Mouse (Mus musculus) hindbrain, embryonic 11.5 days (tissue): ENCODE data around the gene Gm17304. TPM values are rescaled to one million over a fixed set of nuclear protein-coding genes. Genes with fewer than 3 reads are reported as not detected.

Experiments used
- ATAC-seq: fragments of 200-750 bp; cut with Nextera tagmentation; 2 replicates; pipeline ENCODE4 v1.8.0; 2017; ENCODE audit warnings: mild to moderate bottlenecking, moderate TSS enrichment, moderate library complexity; ENCODE audit not compliant: low FRiP score
- DNase-seq: peaks from one replicate; pipeline ENCODE4 v3.0.0-alpha.2; 2015; ENCODE audit warnings: low spot score
- H3K27ac ChIP-seq: fragments of 300-500 bp; sonication (generic); 2 replicates; pipeline ENCODE4 v1.5.1; 2014; ENCODE audit warnings: mild to moderate bottlenecking, low read depth, low read length
- H3K27me3 ChIP-seq: fragments of 300-500 bp; sonication (generic); 2 replicates; pipeline ENCODE4 v1.6.1; 2014; ENCODE audit warnings: mild to moderate bottlenecking, low read length, moderate library complexity, mixed read lengths; ENCODE audit not compliant: control insufficient read depth, insufficient read depth
- H3K36me3 ChIP-seq: fragments of 300-500 bp; sonication (generic); 2 replicates; pipeline ENCODE4 v1.6.1; 2014; ENCODE audit warnings: mild to moderate bottlenecking, low read length, moderate library complexity, mixed read lengths; ENCODE audit not compliant: control insufficient read depth, insufficient read depth
- H3K4me1 ChIP-seq: fragments of 300-500 bp; sonication (generic); replicated peaks from 2 replicates; pipeline ENCODE4 v1.6.1; 2014; ENCODE audit warnings: low read length, mixed read lengths; ENCODE audit not compliant: control insufficient read depth, insufficient read depth
- H3K4me2 ChIP-seq: fragments of 300-500 bp; sonication (generic); replicated peaks from 2 replicates; pipeline ENCODE4 v1.6.1; 2014; ENCODE audit warnings: mild to moderate bottlenecking, low read depth, low read length
- H3K4me3 ChIP-seq: fragments of 300-500 bp; sonication (generic); 2 replicates; pipeline ENCODE4 v1.5.1; 2014; ENCODE audit warnings: low read depth, low read length
- H3K9ac ChIP-seq: fragments of 300-500 bp; sonication (generic); 2 replicates; pipeline ENCODE4 v1.6.1; 2014; ENCODE audit warnings: low read depth, low read length
- H3K9me3 ChIP-seq: fragments of 300-500 bp; sonication (generic); 2 replicates; pipeline ENCODE4 v1.6.1; 2016; ENCODE audit warnings: low read length; ENCODE audit not compliant: control insufficient read depth
- WGBS: fragments of 180-500 bp; shearing (Covaris S2); extraction: QIAGEN DNeasy Blood & Tissue Kit; methylation state at CpG from one replicate; pipeline ENCODE4 v1.1.7; 2014; 5-methylcytosine and 5-hydroxymethylcytosine counted together
- polyA plus RNA-seq: library from polyadenylated mRNA; unstranded; fragments of >200 nt; fragmentation: Nextera tagmentation; extraction: Ambion mirVana; gene quantifications from 2 replicates; pipeline ENCODE4 v1.2.1, GENCODE M21; 2014

The Gm17304 gene
- polyA plus RNA-seq, 1 experiment from 2014 or later, result not detected

GRCm38 (mm10) chr5:106607081-106607480, 1.8 kb upstream of the Gm17304 start:
- no peak for ATAC-seq
- H3K9ac ChIP-seq, result no peak overlapping the region
- no peak overlapping the region for H3K4me2 ChIP-seq
- H3K9me3 ChIP-seq, result no peaks in the 10 kb centered on the region
- H3K4me3 ChIP-seq, result no peak overlapping the region
- H3K27me3 ChIP-seq, result no peaks in the 10 kb centered on the region
- H3K4me1 ChIP-seq, result no peaks in the 10 kb centered on the region
- peaks cover 2% of the 10 kb centered on the region; the same call in 1 of the 2 replicates for H3K36me3 ChIP-seq
- no peak overlapping the region for H3K27ac ChIP-seq
- no peak for DNase-seq
- 90% methylated on average over 5 of the region's 5 CpGs for WGBS

- no peak overlapping the region for H3K4me2 ChIP-seq
- ATAC-seq (no peak), DNase-seq (no peak)
- H3K4me1 ChIP-seq, result no peaks in the 10 kb centered on the region
- H3K9ac ChIP-seq, result no peak overlapping the region
- 88% methylated on average over 2 of the region's 2 CpGs for WGBS
- H3K4me3 ChIP-seq, result no peak overlapping the region
- H3K27ac ChIP-seq, result no peak overlapping the region
- H3K36me3 ChIP-seq, result peaks cover 2% of the 10 kb centered on the region; the same call in 1 of the 2 replicates
- no peaks in the 10 kb centered on the region for H3K9me3 ChIP-seq
- H3K27me3 ChIP-seq, result no peaks in the 10 kb centered on the region
Observed at GRCm38 (mm10) chr5:106612151-106612550, 3.3 kb downstream of the Gm17304 start.

DNA sequence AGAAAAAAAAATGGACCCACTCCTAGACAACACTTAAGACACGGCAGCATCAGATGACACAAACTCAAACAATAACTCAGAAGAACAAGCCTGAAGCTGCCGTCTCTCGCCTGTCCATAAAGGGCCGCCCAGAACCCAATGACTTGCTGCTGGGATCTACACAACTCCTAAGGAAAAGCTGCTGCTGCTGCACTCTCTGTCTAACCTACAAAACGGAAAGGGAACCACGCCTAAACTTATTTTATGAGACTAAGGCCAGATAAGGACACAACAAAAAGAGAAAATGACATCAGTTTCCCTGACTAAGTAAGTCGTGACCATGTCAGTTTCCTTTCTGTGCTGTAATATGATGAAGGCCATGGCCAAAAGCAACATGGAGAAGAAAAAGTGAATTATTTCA, 5.7 kb downstream of the Gm17304 start:
- Histone ChIP-seq H3K36me3 (peaks cover 2% of the 10 kb centered on the region; the same call in 1 of the 2 replicates), H3K4me2 (no peak overlapping the region), H3K4me1 (no peaks in the 10 kb centered on the region), H3K4me3 (no peak overlapping the region), H3K9me3 (no peaks in the 10 kb centered on the region), H3K9ac (no peak overlapping the region), H3K27me3 (no peaks in the 10 kb centered on the region), H3K27ac (no peak overlapping the region)
- DNase-seq (no peak), ATAC-seq (no peak)
- WGBS, result 92% methylated on average over 7 of the region's 7 CpGs

GRCm38 (mm10) chr5:106615006-106615405, 6.1 kb downstream of the Gm17304 start:
- Histone ChIP-seq H3K9me3 (no peaks in the 10 kb centered on the region), H3K4me3 (no peak overlapping the region), H3K27me3 (no peaks in the 10 kb centered on the region), H3K9ac (no peak overlapping the region), H3K27ac (no peak overlapping the region), H3K4me2 (no peak overlapping the region), H3K4me1 (no peaks in the 10 kb centered on the region), H3K36me3 (peaks cover 2% of the 10 kb centered on the region; the same call in 1 of the 2 replicates)
- ATAC-seq (no peak), DNase-seq (no peak)
- WGBS, result 91% methylated on average over 2 of the region's 2 CpGs

DNA sequence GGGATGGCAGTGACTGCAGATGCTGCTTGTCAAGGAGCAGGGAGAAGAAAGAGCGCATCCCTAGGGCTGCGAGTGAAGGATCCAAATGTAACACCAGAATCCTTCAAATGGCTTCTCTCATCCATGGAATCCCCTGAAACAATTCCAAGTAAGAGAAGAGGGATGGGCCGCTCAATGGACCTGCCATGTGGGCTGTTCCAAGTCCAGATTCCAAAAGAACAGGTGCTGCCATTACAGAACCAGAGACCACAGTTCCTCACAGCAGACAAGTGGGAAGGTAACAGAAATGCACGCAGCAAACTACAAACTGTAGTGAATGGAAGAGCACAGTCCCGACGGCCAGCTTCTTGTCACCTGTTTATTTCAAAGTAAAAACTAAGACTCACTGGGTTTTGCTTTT, 11.5 kb downstream of the Gm17304 start:
- H3K27me3 ChIP-seq, result no peaks in the 10 kb centered on the region
- DNase-seq (no peak), ATAC-seq (no peak)
- no peaks in the 10 kb centered on the region for H3K9me3 ChIP-seq
- H3K4me2 ChIP-seq, result no peak overlapping the region
- no peak overlapping the region for H3K4me3 ChIP-seq
- no peak overlapping the region for H3K9ac ChIP-seq
- H3K36me3 ChIP-seq, result no peaks in the 10 kb centered on the region
- no peaks in the 10 kb centered on the region for H3K4me1 ChIP-seq
- H3K27ac ChIP-seq, result no peak overlapping the region
- WGBS, result 93% methylated on average over 6 of the region's 6 CpGs

- DNase-seq (no peak), ATAC-seq (no peak)
- Histone ChIP-seq H3K9ac (no peak overlapping the region), H3K4me2 (no peak overlapping the region), H3K36me3 (no peaks in the 10 kb centered on the region), H3K27ac (no peak overlapping the region), H3K27me3 (no peaks in the 10 kb centered on the region), H3K4me1 (no peaks in the 10 kb centered on the region), H3K4me3 (no peak overlapping the region), H3K9me3 (no peaks in the 10 kb centered on the region)
- 91% methylated on average over 5 of the region's 5 CpGs for WGBS
Observed at GRCm38 (mm10) chr5:106622193-106622592, 13.3 kb downstream of the Gm17304 start.

GRCm38 (mm10) chr5:106623337-106623736, 14.4 kb downstream of the Gm17304 start:
- 98% methylated on average over 4 of the region's 4 CpGs for WGBS
- no peaks in the 10 kb centered on the region for H3K27me3 ChIP-seq
- H3K4me2 ChIP-seq, result no peak overlapping the region
- DNase-seq (no peak), ATAC-seq (no peak)
- no peaks in the 10 kb centered on the region for H3K9me3 ChIP-seq
- H3K36me3 ChIP-seq, result no peaks in the 10 kb centered on the region
- no peaks in the 10 kb centered on the region for H3K4me1 ChIP-seq
- H3K9ac ChIP-seq, result no peak overlapping the region
- no peak overlapping the region for H3K27ac ChIP-seq
- no peak overlapping the region for H3K4me3 ChIP-seq

GRCm38 (mm10) chr5:106628369-106629149, 19.7 kb downstream of the Gm17304 start:
- Histone ChIP-seq H3K27ac (no peak overlapping the region), H3K27me3 (no peaks in the 10 kb centered on the region), H3K36me3 (no peaks in the 10 kb centered on the region), H3K4me1 (no peaks in the 10 kb centered on the region), H3K9ac (no peak overlapping the region), H3K4me2 (no peak overlapping the region), H3K9me3 (no peaks in the 10 kb centered on the region), H3K4me3 (no peak overlapping the region)
- no peak for ATAC-seq
- DNase-seq, result no peak
- WGBS, result 82% methylated on average over 8 of the region's 8 CpGs

- ATAC-seq (no peak), DNase-seq (no peak)
- Histone ChIP-seq H3K27me3 (no peaks in the 10 kb centered on the region), H3K9ac (no peak overlapping the region), H3K36me3 (peaks cover 9% of the 10 kb centered on the region; the same call in 1 of the 2 replicates), H3K4me2 (no peak overlapping the region), H3K4me3 (no peak overlapping the region), H3K9me3 (no peaks in the 10 kb centered on the region), H3K27ac (no peak overlapping the region), H3K4me1 (no peaks in the 10 kb centered on the region)
- WGBS, result 92% methylated on average over 13 of the region's 13 CpGs
Observed at GRCm38 (mm10) chr5:106636423-106636946, 27.6 kb downstream of the Gm17304 start.
